Mouse (Mus musculus): ENCODE results near the gene Plcb3. TPM values are rescaled to one million over a fixed set of nuclear protein-coding genes. Genes with fewer than 3 reads are reported as not detected.

Plcb3 gene
- total RNA-seq, 2 experiments from 2014 or later: 13.3 to 14.4 TPM

- DNase-seq (ENCODE audit: low spot score in 2 of 2): no peak
Measured at GRCm38 (mm10) chr19:6940396-6941351, 35.6 kb downstream of the Plcb3 start.

DNA sequence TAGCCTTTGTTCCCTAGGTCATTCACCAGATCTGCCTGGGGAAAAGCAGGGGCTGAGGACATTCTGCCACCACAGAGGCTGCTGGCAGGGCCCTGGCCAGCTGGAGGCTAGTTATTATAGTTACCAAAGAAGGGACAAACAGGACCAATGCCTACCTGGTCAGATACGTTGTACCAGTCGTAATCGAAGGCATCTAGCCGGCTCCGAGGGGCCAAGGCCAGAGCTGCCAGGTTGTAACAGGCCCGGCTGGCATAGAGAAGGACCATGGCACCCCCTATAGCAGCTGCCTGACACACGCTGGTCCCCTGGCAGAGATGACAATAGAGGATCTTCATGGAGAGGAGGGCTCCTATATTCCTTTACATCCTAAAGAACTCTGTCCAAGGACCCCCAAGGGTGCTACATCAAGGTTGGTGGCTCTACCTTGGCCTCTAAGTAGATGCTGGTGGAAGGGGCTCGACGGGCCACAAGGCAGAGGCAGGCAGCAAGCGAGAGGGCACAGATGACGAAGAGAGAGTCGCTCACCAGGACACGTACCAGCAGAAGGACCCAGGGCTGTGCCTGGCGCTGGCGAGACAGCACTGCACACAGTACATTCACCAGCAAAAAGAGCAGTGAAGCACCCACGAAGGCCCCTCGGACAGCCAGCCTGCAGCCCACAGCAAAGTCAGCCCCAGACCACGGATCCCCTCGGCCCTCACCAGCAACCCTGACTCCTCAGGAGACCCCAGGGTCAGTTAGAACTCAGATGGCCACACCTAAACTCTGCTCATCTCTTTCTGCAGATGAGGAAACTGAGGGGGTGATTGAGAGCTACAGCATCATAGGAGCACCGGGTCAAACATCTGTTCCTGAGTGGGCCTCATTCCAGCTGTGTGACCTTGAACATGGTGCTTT is 36.9 kb downstream of the Plcb3 start:
- DNase-seq (ENCODE audit: low spot score in 2 of 2): no peak

GRCm38 (mm10) chr19:6937541-6938465 is 38.5 kb downstream of the Plcb3 start:
- no peak for DNase-seq (ENCODE audit: low spot score in 2 of 2)

DNA sequence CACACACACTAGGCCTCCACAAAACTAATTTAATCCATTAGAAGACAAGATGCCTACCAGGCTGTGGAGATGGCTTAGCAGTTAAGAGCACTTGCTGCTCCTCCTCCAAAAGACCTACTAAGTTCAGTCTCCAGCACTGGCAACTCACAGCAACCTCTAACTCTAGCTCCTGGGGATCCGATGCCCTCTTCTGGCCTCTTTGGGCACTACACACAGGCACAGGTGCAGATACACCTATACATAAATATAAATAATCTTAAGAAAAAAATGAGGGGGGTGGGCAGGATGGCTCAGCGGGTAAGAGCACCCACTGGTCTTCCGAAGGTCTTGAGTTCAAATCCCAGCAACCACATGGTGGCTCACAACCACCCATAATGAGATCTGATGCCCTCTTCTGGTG is 40.0 kb downstream of the Plcb3 start:
- DNase-seq (ENCODE audit: low spot score in 2 of 2): no peak

- no peak for DNase-seq (ENCODE audit: low spot score in 2 of 2)
Measured at GRCm38 (mm10) chr19:6934195-6934977, 41.9 kb downstream of the Plcb3 start, which contains the start of gene Kcnk4. TSS of gene Kcnk4 (minus strand) at chr19:6934515.

DNA sequence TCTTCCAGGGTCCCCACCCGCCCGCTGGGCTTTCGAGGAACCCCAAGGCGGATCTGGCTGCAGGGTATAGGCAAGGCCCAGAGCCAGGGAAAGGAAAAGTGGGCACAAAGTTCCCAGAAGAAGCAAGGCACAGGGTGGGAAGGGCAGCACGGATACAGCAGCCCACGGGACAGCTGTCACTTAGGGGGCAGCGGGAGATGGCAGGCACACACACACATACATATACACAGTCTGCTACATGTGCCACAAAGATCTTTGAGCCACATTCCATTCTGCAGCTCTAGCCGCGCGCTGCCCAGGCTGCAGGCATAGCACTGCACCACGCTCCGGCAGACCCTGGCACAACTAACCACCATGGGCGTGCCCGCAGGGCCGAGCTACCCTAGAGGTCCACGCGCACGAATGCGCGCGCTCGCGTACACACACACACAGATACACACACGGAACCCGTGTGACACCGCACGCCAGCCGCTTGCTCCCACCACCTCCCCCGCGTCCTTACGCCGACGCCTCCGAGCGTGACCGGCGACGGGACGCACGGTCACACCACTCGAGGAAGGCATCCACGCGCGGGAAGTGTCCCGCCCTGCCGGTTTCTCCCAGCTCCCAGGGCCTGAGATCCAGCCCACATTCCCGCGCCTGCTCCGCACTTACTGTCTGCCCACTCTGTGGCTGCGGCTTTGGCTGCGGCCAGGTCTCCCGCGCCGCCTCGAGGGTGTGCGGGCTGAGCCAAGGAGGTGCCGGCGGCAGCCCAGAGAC is 42.7 kb downstream of the Plcb3 start:
- peak; percentile 46 to 65 for DNase-seq (ENCODE audit: low spot score in 2 of 2)

GRCm38 (mm10) chr19:6933102-6933435 is 43.2 kb downstream of the Plcb3 start:
- DNase-seq (ENCODE audit: low spot score in 2 of 2): no peak

DNA sequence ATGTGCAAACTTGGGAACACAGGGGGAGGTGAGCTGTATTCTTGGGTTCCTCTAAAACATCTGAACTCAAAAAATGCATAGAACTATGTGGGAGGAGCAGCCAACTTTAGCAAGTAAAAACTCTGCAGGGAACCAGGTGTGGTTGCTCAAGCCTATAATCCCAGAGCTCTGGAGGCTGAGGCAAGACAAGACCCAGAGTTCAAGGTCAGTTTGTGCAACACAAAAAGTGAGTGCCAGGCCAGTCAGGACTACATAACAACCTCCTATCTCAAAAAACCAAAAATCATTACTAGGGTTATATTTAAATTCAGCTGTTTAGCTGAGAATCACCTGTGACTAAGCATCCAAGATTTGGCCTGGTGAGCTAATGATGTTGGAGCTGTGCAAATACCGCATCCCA is 44.3 kb downstream of the Plcb3 start:
- DNase-seq (ENCODE audit: low spot score in 2 of 2): no peak

- no peak for DNase-seq (ENCODE audit: low spot score in 2 of 2)
Measured at GRCm38 (mm10) chr19:6931002-6931401, 45.3 kb downstream of the Plcb3 start.

- no peak for DNase-seq (ENCODE audit: low spot score in 2 of 2)
Measured at GRCm38 (mm10) chr19:6928080-6928479, 48.2 kb downstream of the Plcb3 start.

- DNase-seq (ENCODE audit: low spot score in 2 of 2): no peak
Measured at GRCm38 (mm10) chr19:6926559-6927255, 49.6 kb downstream of the Plcb3 start.

DNA sequence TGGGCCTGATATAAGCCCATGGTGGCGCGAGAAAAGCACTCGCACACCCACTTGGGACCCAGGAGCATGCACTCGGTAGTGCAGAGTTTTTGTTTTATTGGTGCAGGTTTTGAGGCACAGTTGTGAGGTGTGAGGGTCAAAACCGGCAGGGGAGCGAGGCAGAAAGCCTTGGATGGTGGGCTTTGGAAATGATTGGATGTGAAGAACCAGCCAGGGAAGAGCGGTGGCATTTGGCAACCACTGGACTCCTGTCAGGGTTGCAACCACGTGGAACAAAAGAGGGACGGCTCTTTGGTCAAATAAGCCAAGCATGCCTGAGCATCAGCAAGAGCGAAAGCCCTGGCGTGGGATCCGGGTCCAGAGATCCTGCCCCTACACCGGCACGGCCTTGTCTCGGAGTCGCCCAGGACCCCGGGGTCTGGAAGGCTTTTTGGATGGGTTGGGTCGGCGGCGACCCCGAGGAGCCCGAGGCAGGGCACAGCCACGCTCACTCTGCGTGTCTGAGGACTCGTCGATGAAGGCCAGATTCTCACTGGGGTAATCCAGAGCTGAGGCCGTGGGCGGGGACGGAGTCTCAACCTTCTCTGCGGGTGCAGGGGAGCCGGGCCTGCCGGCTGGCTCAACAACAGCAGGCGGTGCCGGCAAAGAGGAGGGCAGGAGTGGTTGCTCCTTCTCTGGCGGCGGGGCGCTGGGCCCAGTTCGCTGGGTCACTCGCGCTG is 50.5 kb downstream of the Plcb3 start:
- no peak for DNase-seq (ENCODE audit: low spot score in 2 of 2)

- no peak for DNase-seq (ENCODE audit: low spot score in 2 of 2)
Measured at GRCm38 (mm10) chr19:6925307-6925573, 51.0 kb downstream of the Plcb3 start, which contains the start of gene Catsperz. TSS of gene Catsperz (minus strand) at chr19:6925380.

GRCm38 (mm10) chr19:6924461-6925306 is 51.6 kb downstream of the Plcb3 start:
- DNase-seq (ENCODE audit: low spot score in 2 of 2): peak; percentile 65 to 95

GRCm38 (mm10) chr19:6922901-6923735 is 53.2 kb downstream of the Plcb3 start:
- no peak for DNase-seq (ENCODE audit: low spot score in 2 of 2)

All from layer of hippocampus, adult 18-20 months (tissue).